ENCODE assay signal across 10 mouse cellular contexts in genomic region chr2:101983853-101984543, GRCm38 (mm10).
DNase-seq lines count a peak whose midpoint lies in the region; ATAC-seq and TF ChIP-seq lines count a peak whose summit lies in the region.
"Had no signal": no experiment of that assay in that cellular context is flagged by ENCODE, and none has a peak within 500 bp of the region (broad histone marks: within the 10 kb centered on the region; RNA-seq: fewer than 3 reads in every experiment).

No protein-coding gene starts in this region.

- H3K27me3 ChIP-seq in heart, embryonic 10.5 days (ENCODE audit: insufficient read depth, poor library complexity, severe bottlenecking): no peaks in the 10 kb centered on the region
- no peaks in the 10 kb centered on the region for H3K27me3 ChIP-seq in lung, embryonic 14.5 days (ENCODE audit: insufficient read depth, low read length)
- H3K27me3 ChIP-seq in embryonic facial prominence, embryonic 15.5 days: no peaks in the 10 kb centered on the region

- ATAC-seq in lung, embryonic 14.5 days (ENCODE audit: insufficient read depth): peak; percentile 29; the same call in 1 of the 2 replicates
- ATAC-seq in embryonic facial prominence, embryonic 15.5 days (ENCODE audit: insufficient number of reproducible peaks, low FRiP score, low TSS enrichment, low read depth): no peak

- no peak overlapping the region for H3K4me3 ChIP-seq in heart, embryonic 10.5 days
- H3K4me3 ChIP-seq in lung, embryonic 14.5 days (ENCODE audit: low read depth, low read length): no peak overlapping the region
- no peak overlapping the region for H3K4me3 ChIP-seq in embryonic facial prominence, embryonic 15.5 days (replicated peaks)

- WGBS in heart, embryonic 10.5 days: 75% methylated on average over 9 of the region's 9 CpGs
- 74% methylated on average over 9 of the region's 9 CpGs for WGBS in lung, embryonic 14.5 days
- 70% methylated on average over 9 of the region's 9 CpGs for WGBS in embryonic facial prominence, embryonic 15.5 days

- H3K4me2 ChIP-seq in lung, embryonic 14.5 days: no peak overlapping the region
- no peak overlapping the region for H3K4me2 ChIP-seq in embryonic facial prominence, embryonic 15.5 days (replicated peaks)
- H3K4me2 ChIP-seq: hindbrain, embryonic 14.5 days had no signal

- no peak for TF ChIP-seq CTCF in lung, embryonic 14.5 days (IDR thresholded peaks at IDR 0.05; ENCODE audit: low read depth)

- peaks cover 63% of the 10 kb centered on the region for H3K4me1 ChIP-seq in heart, embryonic 10.5 days
- H3K4me1 ChIP-seq in lung, embryonic 14.5 days (ENCODE audit: insufficient read depth): peaks cover 30% of the 10 kb centered on the region
- peaks cover 51% of the 10 kb centered on the region for H3K4me1 ChIP-seq in embryonic facial prominence, embryonic 15.5 days

- no peak overlapping the region for H3K9ac ChIP-seq in lung, embryonic 14.5 days
- no peak overlapping the region for H3K9ac ChIP-seq in embryonic facial prominence, embryonic 15.5 days
- H3K9ac ChIP-seq: hindbrain, embryonic 14.5 days had no signal

- H3K27ac ChIP-seq in heart, embryonic 10.5 days: peak overlapping the region; percentile 18; the same call in 1 of the 2 replicates
- no peak overlapping the region for H3K27ac ChIP-seq in lung, embryonic 14.5 days (ENCODE audit: low read depth)
- H3K27ac ChIP-seq in embryonic facial prominence, embryonic 15.5 days (replicated peaks): peak overlapping the region; percentile 40; the same call in 1 of the 2 replicates
- H3K27ac ChIP-seq: hindbrain, embryonic 14.5 days had no signal

- H3K9me3 ChIP-seq in heart, embryonic 10.5 days: no peaks in the 10 kb centered on the region
- H3K9me3 ChIP-seq in lung, embryonic 14.5 days (ENCODE audit: low read depth, low read length): no peaks in the 10 kb centered on the region
- no peaks in the 10 kb centered on the region for H3K9me3 ChIP-seq in embryonic facial prominence, embryonic 15.5 days (replicated peaks)

- no peaks in the 10 kb centered on the region for H3K36me3 ChIP-seq in heart, embryonic 10.5 days
- H3K36me3 ChIP-seq in lung, embryonic 14.5 days (ENCODE audit: insufficient read depth): no peaks in the 10 kb centered on the region
- no peaks in the 10 kb centered on the region for H3K36me3 ChIP-seq in embryonic facial prominence, embryonic 15.5 days

- DNase-seq in heart, embryonic 10.5 days (ENCODE audit: low spot score): no peak
- no peak for DNase-seq in heart, postnatal 4 days
- DNase-seq in lung, embryonic 14.5 days: no peak
- no peak for DNase-seq in lung, postnatal 10 days
- DNase-seq in NIH3T3 (ENCODE audit: low read depth): peak; percentile 83
- DNase-seq in embryo, embryonic 11 days: no peak
- DNase-seq: cerebellum, adult 2 months; kidney, adult 18-20 months had no signal
